Mouse (Mus musculus): Measurements from ENCODE around the gene Slc17a8.

- TF ChIP-seq CHD2 (IDR thresholded peaks at IDR 0.05; ENCODE audit: low read depth, low read length) (no peak), MAFK (IDR thresholded peaks at IDR 0.05; ENCODE audit: insufficient read depth, low read depth, low read length) (no peak)
Observed at GRCm38 (mm10) chr10:89531194-89531634, 89.8 kb downstream of the Slc17a8 start.
